Mouse (Mus musculus): ENCODE results near the gene Rreb1.

- TF ChIP-seq CTCF (IDR thresholded peaks at IDR 0.05; ENCODE audit: control insufficient read depth, insufficient read depth, insufficient read length) = no peak
- TF ChIP-seq FOSL1 (IDR thresholded peaks at IDR 0.05; ENCODE audit: insufficient read depth, low read length, poor library complexity, severe bottlenecking) = no peak
- TF ChIP-seq MYOG (IDR thresholded peaks at IDR 0.05; ENCODE audit: control insufficient read depth, extremely low read depth, insufficient read length) = no peak
- no peak for TF ChIP-seq MAX (IDR thresholded peaks at IDR 0.05)
- TF ChIP-seq USF1 (IDR thresholded peaks at IDR 0.05; ENCODE audit: low read depth) = no peak
- no peak for TF ChIP-seq CEBPB (IDR thresholded peaks at IDR 0.05; ENCODE audit: low read depth)
These were observed 187.1 kb downstream of the Rreb1 start for GRCm38 (mm10) chr13:37965126-37965914.

Data from C2C12 (cell line).